Mouse (Mus musculus) liver, embryonic 11.5 days (tissue): ENCODE results near the gene Ptges3. TPM values are rescaled to one million over a fixed set of nuclear protein-coding genes. Genes with fewer than 3 reads are reported as not detected.

Source experiments
- ATAC-seq: fragments of 200-750 bp; cut with Nextera tagmentation; replicated peaks from 2 replicates; pipeline ENCODE4 v1.8.0; 2017; ENCODE audit warnings: moderate number of reproducible peaks, mild to moderate bottlenecking, moderate TSS enrichment, moderate library complexity; ENCODE audit not compliant: low FRiP score
- DNase-seq: peaks from one replicate; pipeline ENCODE4 v3.0.0-alpha.2; 2017; ENCODE audit warnings: low spot score
- H3K27ac ChIP-seq: fragments of 300-500 bp; sonication (generic); 2 replicates; pipeline ENCODE4 v1.5.1; 2014; ENCODE audit warnings: mild to moderate bottlenecking, low read depth, low read length, control low read depth
- H3K27me3 ChIP-seq: fragments of 300-500 bp; sonication (generic); replicated peaks from 2 replicates; pipeline ENCODE4 v1.6.1; 2014; ENCODE audit warnings: low read length, mixed read lengths; ENCODE audit not compliant: control insufficient read depth, insufficient read depth
- H3K36me3 ChIP-seq: fragments of 300-500 bp; sonication (generic); 2 replicates; pipeline ENCODE4 v1.6.1; 2014; ENCODE audit warnings: mild to moderate bottlenecking, low read length, moderate library complexity, mixed read lengths; ENCODE audit not compliant: control insufficient read depth, insufficient read depth
- H3K4me1 ChIP-seq: fragments of 300-500 bp; sonication (generic); replicated peaks from 2 replicates; pipeline ENCODE4 v1.6.1; 2014; ENCODE audit warnings: low read length, mixed read lengths; ENCODE audit not compliant: control insufficient read depth, insufficient read depth
- H3K4me2 ChIP-seq: fragments of 300-500 bp; sonication (generic); 2 replicates; pipeline ENCODE4 v1.6.1; 2014; ENCODE audit warnings: mild to moderate bottlenecking, control low read depth, moderate library complexity
- H3K4me3 ChIP-seq: fragments of 300-500 bp; sonication (generic); 2 replicates; pipeline ENCODE4 v1.5.1; 2014; ENCODE audit warnings: low read depth, low read length, control low read depth
- H3K9ac ChIP-seq: fragments of 300-500 bp; sonication (generic); 2 replicates; pipeline ENCODE4 v1.6.1; 2014; ENCODE audit warnings: low read depth, low read length, control low read depth
- H3K9me3 ChIP-seq: fragments of 300-500 bp; sonication (generic); 2 replicates; pipeline ENCODE4 v1.6.1; 2016; ENCODE audit warnings: low read length, inconsistent platforms, mixed read lengths; ENCODE audit not compliant: control insufficient read depth
- WGBS: fragments of 180-500 bp; shearing (Covaris S2); extraction: QIAGEN DNeasy Blood & Tissue Kit; methylation state at CpG from one replicate; pipeline ENCODE4 v1.1.7; 2014; 5-methylcytosine and 5-hydroxymethylcytosine counted together
- polyA plus RNA-seq: library from polyadenylated mRNA; unstranded; fragments of >200 nt; fragmentation: Nextera tagmentation; extraction: Ambion mirVana; gene quantifications from 2 replicates; pipeline ENCODE4 v1.2.1, GENCODE M21; 2014

Gene Ptges3
- polyA plus RNA-seq, 1 experiment from 2014 or later, result 527 TPM

DNA sequence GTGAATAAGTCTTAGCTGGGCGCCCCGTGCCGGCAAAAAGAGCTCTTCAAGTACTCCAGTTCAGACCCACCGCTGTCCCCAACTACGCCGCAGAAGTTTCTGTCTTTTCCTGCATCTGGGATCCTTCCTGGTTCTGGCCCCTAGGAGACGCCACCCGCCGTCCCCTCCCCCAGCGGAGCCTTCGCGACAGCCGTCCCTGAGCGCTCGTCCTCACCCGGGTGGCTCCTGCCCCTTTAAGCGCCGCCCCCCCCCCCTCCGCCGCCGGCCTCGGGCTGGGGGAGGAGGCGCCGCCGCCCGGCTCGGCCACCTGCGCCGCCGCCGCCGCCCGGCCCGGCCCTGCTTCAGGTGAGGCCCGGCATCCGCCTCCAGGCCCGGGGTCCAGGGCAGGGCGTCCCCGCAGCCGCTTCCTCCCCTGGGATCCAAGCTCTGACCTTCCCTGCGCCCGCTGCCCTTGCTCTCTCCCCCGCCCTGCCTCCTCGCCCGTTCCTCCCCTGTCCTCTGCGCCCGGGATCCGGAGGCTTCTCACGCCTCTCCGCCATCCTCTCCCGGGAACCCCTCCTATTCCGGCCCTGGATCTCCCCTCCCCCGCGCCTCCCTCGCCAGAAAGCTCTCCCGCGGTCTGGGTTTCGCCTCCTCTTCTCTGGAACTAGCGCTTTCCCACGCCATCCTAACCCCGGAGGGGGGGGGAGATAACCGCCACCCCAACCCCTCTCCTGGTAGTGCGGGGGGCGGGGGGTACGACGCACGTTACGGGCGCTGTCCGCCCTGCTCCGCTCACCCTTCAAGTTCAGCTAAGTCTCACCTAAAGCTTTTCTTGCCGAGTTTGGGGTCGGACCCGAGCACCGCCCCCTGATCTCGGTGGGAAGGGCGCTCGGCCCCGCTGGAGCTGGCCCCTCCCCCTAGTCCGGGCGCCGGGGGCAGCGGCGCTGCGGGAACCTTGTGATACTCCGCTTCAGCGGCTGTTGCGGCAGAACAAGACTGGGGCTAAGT, 34.0 kb downstream of the Ptges3 start:
- Histone ChIP-seq H3K4me3 (peak overlapping the region; percentile 88), H3K9me3 (no peaks in the 10 kb centered on the region), H3K27ac (peak overlapping the region; percentile 91), H3K36me3 (peaks cover 23% of the 10 kb centered on the region), H3K27me3 (no peaks in the 10 kb centered on the region), H3K4me2 (peak overlapping the region; percentile 98), H3K9ac (peak overlapping the region; percentile 76), H3K4me1 (peaks cover 56% of the 10 kb centered on the region)
- ATAC-seq, result peak; percentile 44
- under 1% methylated on average over 81 of the region's 88 CpGs for WGBS
- DNase-seq, result peak; percentile 87

DNA sequence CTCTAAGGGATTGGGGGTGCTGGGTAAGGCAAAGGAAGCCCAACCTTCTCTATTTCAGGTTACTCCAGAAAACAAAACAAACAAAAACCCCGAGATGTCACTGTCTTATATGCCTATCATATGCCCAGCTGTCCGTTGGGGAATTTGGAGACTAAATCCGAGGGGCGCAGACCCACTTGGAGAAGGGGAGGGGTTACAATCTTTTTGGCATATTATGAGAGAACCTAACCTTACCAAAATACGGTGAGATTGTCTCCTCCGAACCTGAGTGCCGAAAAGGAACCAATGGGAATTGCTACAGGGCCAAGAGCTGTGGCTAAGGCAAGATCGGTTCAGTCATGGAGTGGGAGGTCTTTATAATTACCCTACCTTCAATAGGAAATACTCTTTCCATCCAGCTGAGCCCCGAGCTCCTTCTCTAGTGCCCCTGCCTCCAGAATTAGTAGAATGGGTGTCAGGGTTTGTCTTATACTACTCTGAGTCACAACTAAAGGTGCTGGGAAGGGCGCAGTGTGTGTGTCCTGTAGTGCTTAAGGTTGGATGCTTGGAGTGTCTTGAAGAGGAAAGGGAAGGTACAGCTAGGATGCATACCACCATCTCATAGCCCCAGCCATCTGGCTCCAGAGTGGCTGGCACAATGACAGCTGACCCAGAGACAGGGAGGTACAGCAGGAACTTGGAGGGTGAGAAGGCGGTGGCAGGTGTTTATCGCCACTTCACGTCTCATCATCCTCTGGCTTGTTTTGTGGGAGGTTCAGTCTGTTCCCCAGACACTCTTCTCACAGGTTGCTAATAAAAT, 34.9 kb downstream of the Ptges3 start:
- no peaks in the 10 kb centered on the region for H3K27me3 ChIP-seq
- WGBS, result 31% methylated on average over 13 of the region's 13 CpGs
- peaks cover 54% of the 10 kb centered on the region for H3K4me1 ChIP-seq
- no peaks in the 10 kb centered on the region for H3K9me3 ChIP-seq
- ATAC-seq (no peak), DNase-seq (no peak)
- peak overlapping the region; percentile 88 for H3K4me3 ChIP-seq
- peak overlapping the region; percentile 98 for H3K4me2 ChIP-seq
- H3K27ac ChIP-seq, result peak overlapping the region; percentile 91
- peaks cover 14% of the 10 kb centered on the region for H3K36me3 ChIP-seq
- H3K9ac ChIP-seq, result peak overlapping the region; percentile 76

DNA sequence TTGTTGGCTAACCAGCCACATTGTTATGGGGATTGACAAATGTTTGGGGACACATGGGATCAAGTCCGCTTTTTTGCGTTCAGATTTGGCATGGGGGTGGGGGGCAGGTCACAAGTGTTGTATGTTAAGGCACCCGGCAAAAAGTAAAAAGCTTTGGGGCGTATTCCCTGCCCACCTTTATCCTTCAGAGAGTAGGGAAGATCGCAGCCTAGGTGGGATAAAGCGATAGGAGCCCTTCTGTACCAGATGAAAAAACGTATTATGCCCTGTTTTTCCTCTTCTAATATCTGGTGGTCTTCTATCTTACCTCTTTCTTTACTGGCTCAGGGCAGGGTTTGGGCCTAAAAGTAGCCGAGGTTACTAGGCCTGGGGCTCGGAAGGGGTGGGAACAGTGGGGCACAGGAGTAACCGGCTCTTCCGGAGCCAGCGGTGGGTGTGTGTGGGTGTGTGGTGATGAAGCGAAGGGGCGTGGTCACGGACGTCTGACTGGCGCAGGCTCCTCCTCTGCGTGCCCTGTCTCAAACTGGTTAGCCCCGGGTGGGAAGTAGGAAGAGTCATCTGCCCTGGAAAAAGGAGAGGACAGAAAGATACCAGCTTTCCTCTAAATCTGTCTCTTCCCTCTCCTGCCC, 35.7 kb downstream of the Ptges3 start:
- Histone ChIP-seq H3K4me3 (peak overlapping the region; percentile 88), H3K27me3 (no peaks in the 10 kb centered on the region), H3K9ac (peak overlapping the region; percentile 76), H3K4me1 (peaks cover 47% of the 10 kb centered on the region), H3K27ac (peak overlapping the region; percentile 91), H3K9me3 (no peaks in the 10 kb centered on the region), H3K4me2 (peak overlapping the region; percentile 98), H3K36me3 (peaks cover 6% of the 10 kb centered on the region; the same call in 1 of the 2 replicates)
- DNase-seq (peak; percentile 82), ATAC-seq (peak; percentile 78)
- 12% methylated on average over 19 of the region's 19 CpGs for WGBS

DNA sequence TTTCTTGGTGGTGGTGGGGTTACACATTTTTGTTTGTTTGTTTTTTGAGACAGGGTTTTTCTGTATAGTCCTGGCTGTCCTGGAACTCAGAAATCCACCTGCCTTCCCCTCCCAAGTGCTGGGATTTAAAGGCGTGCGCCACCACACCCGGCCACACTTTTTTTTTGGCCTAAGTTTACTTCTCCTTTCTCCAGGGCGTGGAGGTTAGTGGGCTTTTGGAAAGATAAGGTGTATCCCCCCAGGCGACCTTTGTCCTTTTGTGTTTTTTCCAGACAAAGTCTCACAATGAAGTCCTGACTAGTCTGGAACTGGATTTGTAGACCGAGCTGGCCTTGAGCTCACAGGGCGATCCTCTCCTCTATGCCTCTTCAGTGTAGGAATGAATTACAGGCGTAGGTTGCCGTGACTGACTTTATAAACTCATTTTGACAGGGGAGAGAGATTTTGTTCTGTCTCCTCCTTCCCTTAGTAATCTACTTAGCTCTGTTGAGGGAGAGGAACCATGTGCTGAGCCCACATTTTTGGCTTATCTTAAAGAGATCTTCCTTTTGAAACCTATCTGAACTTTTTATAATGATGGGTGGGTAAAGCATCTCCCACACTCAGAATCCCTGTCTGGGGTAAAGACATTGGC, 36.4 kb downstream of the Ptges3 start:
- H3K9ac ChIP-seq, result peak overlapping the region; percentile 52

DNA sequence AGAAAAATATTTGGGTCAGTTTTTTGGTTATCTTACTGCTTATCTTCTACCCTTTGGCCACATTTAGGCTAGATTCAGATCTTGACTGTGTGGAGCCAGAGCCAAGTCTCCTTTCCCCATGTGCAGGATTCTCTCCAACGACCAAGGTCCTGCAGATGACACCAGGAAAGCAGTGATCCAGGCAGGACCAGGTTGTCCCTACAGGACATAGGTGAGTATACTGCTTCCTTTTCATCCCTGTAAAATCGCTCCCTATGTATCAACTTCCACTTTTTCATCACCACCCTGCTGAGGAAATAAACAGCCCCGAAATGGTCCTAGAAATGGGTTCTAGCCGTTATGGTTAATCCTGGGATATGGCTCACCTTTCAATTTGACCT, 37.5 kb downstream of the Ptges3 start:
- H3K4me2 ChIP-seq, result peak overlapping the region; percentile 88
- peaks cover 43% of the 10 kb centered on the region for H3K4me1 ChIP-seq
- peak overlapping the region; percentile 93; the same call in 1 of the 2 replicates for H3K9ac ChIP-seq
- ATAC-seq, result no peak
- DNase-seq, result no peak
- no peaks in the 10 kb centered on the region for H3K36me3 ChIP-seq
- peak overlapping the region; percentile 100 for H3K4me3 ChIP-seq
- H3K27ac ChIP-seq, result no peak overlapping the region
- WGBS, result 12% methylated on average over 4 of the region's 4 CpGs
- no peaks in the 10 kb centered on the region for H3K27me3 ChIP-seq
- H3K9me3 ChIP-seq, result no peaks in the 10 kb centered on the region

More for the DNA sequence above, 36.4 kb downstream of the Ptges3 start:
- Histone ChIP-seq H3K27ac (peak overlapping the region; percentile 91), H3K9me3 (no peaks in the 10 kb centered on the region), H3K27me3 (no peaks in the 10 kb centered on the region), H3K4me3 (peak overlapping the region; percentile 88), H3K36me3 (no peaks in the 10 kb centered on the region; the same call in 1 of the 2 replicates), H3K4me1 (peaks cover 47% of the 10 kb centered on the region), H3K4me2 (peak overlapping the region; percentile 98)
- ATAC-seq (no peak), DNase-seq (no peak)
- WGBS, result 24% methylated on average over 9 of the region's 9 CpGs

DNA sequence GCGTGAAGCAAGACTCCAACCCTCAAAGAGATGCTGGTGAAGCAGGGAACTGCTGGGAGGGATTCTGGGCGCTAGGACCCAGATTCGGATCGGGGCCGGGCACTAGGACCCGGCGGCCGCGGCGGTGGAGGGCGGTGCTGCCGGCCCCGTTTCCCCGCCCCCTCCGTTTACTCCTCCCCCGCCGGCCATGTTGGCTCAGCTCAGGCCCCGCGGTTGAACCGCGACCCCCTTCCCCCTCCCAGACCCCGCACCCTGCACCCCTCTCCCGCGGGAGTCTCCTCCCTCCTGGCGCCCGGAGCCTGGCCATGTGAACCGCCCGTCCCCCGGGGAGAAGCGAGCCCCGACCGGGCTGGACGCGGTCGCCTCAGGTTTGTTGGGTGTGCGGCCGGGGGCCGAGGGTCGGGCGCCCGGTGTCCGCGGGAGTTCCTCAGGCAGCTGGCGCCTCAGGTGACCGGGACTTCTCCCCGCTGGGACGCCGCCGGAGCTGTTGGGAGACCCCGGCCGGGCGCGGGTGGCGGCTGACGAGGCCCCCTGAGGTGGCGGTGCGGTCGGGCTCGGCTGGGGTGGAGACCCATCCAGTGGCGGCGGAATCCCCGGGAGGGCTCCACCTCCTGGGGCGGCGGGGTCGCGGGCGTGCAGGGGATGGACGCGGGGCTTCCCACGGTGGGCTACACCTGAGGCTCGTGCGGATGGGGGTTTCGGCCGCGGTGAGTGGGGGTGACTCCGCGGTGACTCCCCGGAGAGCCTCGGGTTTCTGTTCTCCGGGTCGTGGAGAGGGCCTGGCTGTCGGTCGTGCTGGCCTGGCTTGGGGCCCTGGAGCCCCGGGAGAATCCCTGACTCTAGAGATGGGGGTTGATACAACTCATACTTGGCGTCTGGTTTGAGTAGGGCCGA, 38.2 kb downstream of the Ptges3 start:
- Histone ChIP-seq H3K9me3 (no peaks in the 10 kb centered on the region), H3K4me3 (peak overlapping the region; percentile 100), H3K9ac (peak overlapping the region; percentile 93), H3K36me3 (no peaks in the 10 kb centered on the region), H3K27me3 (no peaks in the 10 kb centered on the region), H3K4me1 (peaks cover 37% of the 10 kb centered on the region), H3K4me2 (peak overlapping the region; percentile 88), H3K27ac (peak overlapping the region; percentile 73)
- ATAC-seq, result peak; percentile 64
- under 1% methylated on average over 86 of the region's 86 CpGs for WGBS
- peak; percentile 95 for DNase-seq

DNA sequence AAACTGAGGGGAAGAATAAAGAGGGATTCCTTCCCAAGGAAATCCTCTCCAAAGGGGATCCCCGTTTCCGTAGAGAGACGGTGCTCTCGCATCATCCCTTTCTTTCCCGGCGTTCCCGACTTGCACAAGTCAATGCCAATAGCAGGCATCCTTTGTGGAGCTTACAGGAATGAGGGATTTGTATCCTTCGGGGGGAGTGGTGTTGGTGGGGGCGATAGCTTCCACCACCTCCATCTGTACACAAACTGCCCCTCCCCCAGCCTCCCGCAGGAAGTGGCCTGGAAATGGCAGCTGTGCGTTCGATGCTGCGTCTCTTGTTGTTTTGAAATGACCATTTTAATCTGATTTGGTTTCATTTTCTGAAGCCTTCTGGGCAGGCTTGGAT, 38.8 kb downstream of the Ptges3 start:
- ATAC-seq, result no peak
- no peaks in the 10 kb centered on the region for H3K36me3 ChIP-seq
- no peak overlapping the region; the same call in 1 of the 2 replicates for H3K27ac ChIP-seq
- peak overlapping the region; percentile 88 for H3K4me2 ChIP-seq
- peak overlapping the region; percentile 93 for H3K9ac ChIP-seq
- no peaks in the 10 kb centered on the region for H3K9me3 ChIP-seq
- peaks cover 34% of the 10 kb centered on the region for H3K4me1 ChIP-seq
- H3K4me3 ChIP-seq, result peak overlapping the region; percentile 100
- whole genome bisulfite sequencing, result 0% methylated on average over 13 of the region's 13 CpGs
- peak; percentile 67 for DNase-seq
- no peaks in the 10 kb centered on the region for H3K27me3 ChIP-seq
